Mouse (Mus musculus): ENCODE results near the gene Slf2. TPM values are rescaled to one million over a fixed set of nuclear protein-coding genes. Genes with fewer than 3 reads are reported as not detected.

Gene Slf2
- polyA plus RNA-seq, 1 experiment from 2014 or later = 31.3 TPM

DNA sequence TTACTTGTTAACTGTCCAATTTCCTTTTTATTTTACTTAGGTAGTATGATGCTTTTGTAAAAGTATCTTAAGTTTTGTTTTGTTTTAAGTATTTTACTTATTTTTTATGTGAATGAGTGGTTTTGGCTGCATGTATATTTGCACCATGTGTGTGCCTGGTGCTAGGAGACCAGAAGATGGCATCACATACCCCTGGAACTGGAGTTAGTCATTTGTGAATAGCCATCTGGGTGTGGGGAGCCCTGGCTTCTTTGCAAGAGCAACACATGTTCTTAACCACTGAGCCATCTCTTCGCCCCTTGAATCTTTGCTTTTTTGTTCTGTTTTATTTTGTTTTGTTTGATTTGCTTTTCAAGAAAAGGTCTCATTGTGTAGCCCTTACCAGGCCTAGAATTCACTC, 2.2 kb downstream of the Slf2 start:
- H3K36me3 ChIP-seq (ENCODE audit: control insufficient read depth, insufficient read depth, low read length) = peaks cover 7% of the 10 kb centered on the region; the same call in 1 of the 2 replicates
- 83% methylated on average over 1 of the region's 1 CpGs for WGBS
- H3K4me3 ChIP-seq (replicated peaks; ENCODE audit: low read length) = no peak overlapping the region; the same call in 1 of the 2 replicates
- no peak overlapping the region for H3K27ac ChIP-seq (ENCODE audit: low read length)
- no peaks in the 10 kb centered on the region for H3K9me3 ChIP-seq (replicated peaks; ENCODE audit: control insufficient read depth, low read length)
- no peaks in the 10 kb centered on the region for H3K27me3 ChIP-seq (ENCODE audit: control insufficient read depth, insufficient read depth, low read length)
- ATAC-seq (ENCODE audit: insufficient read depth, low FRiP score) = no peak
- peaks cover 19% of the 10 kb centered on the region for H3K4me1 ChIP-seq (ENCODE audit: control insufficient read depth, insufficient read depth, low read length)
- no peak overlapping the region for H3K4me2 ChIP-seq (ENCODE audit: low read depth, low read length)
- H3K9ac ChIP-seq (ENCODE audit: low read length) = no peak overlapping the region

DNA sequence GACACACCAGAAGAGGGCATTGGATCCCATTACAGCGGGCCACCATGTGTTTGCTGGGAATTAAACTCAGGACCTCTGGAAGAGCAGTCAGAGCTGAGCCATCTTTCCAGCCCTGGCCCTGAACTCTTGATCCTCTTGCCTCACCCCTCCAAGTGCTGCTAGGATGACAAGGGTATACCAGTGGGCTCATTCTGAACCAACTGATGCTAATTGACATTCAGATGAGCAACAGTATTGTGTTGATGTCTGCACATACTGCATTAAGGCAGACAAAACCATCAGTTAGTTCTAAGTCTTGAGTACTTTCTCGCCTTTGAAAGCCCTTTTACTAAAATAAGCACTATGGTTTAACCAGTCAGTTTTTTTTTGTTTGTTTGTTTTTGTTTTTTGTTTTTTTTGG, 28.7 kb downstream of the Slf2 start:
- Histone ChIP-seq H3K9me3 (replicated peaks; ENCODE audit: control insufficient read depth, low read length) (no peaks in the 10 kb centered on the region), H3K36me3 (ENCODE audit: control insufficient read depth, insufficient read depth, low read length) (peaks cover 14% of the 10 kb centered on the region), H3K27me3 (ENCODE audit: control insufficient read depth, insufficient read depth, low read length) (no peaks in the 10 kb centered on the region), H3K9ac (ENCODE audit: low read length) (no peak overlapping the region), H3K4me1 (ENCODE audit: control insufficient read depth, insufficient read depth, low read length) (no peaks in the 10 kb centered on the region), H3K27ac (ENCODE audit: low read length) (no peak overlapping the region), H3K4me3 (replicated peaks; ENCODE audit: low read length) (no peak overlapping the region), H3K4me2 (ENCODE audit: low read depth, low read length) (no peak overlapping the region)
- no peak for ATAC-seq (ENCODE audit: insufficient read depth, low FRiP score)
- 96% methylated on average over 2 of the region's 2 CpGs for WGBS

DNA sequence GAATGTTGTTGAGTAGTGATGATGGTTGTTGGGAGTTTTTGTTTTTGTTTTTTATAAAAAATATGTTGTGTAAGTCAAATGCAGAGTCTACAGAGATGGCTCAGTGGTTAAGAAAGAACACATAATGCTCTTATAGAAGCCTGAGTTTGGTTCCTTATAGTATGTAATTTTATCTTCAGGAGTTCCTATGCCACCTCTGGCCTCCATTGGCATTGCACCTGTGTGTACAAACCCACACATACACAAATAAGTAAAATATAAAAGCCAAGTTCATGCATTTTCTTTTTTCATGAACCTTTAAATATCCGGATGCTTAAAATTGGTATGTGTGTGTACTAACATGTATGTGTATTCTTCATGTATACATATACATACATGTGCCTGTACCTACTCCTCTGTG, 35.0 kb downstream of the Slf2 start:
- whole genome bisulfite sequencing = 96% methylated on average over 1 of the region's 1 CpGs

DNA sequence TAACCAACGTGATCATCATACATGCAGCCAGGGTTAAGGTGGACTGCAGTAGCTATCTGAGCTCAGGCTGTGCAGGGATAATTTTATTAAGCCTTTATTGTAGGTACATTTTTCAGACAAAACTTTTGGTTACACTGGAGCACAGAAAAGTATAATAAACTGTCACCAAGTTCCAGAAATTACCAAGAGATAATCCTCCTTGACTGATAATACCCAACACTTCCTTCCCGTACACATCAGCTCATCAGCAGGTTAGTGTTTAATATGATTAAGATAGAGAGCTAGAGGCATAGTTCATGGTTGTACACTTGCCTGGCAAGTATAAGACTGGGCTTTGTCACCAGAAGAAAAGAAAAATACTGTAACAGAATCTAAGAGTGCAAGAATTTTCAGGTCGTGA, 37.4 kb downstream of the Slf2 start:
- H3K4me2 ChIP-seq (ENCODE audit: low read depth, low read length) = no peak overlapping the region
- peaks cover 29% of the 10 kb centered on the region for H3K36me3 ChIP-seq (ENCODE audit: control insufficient read depth, insufficient read depth, low read length)
- no peak overlapping the region for H3K4me3 ChIP-seq (replicated peaks; ENCODE audit: low read length)
- 77% methylated on average over 3 of the region's 3 CpGs for WGBS
- H3K9ac ChIP-seq (ENCODE audit: low read length) = no peak overlapping the region
- ATAC-seq (ENCODE audit: insufficient read depth, low FRiP score) = no peak
- no peaks in the 10 kb centered on the region for H3K9me3 ChIP-seq (replicated peaks; ENCODE audit: control insufficient read depth, low read length)
- H3K27me3 ChIP-seq (ENCODE audit: control insufficient read depth, insufficient read depth, low read length) = no peaks in the 10 kb centered on the region
- H3K27ac ChIP-seq (ENCODE audit: low read length) = no peak overlapping the region
- no peaks in the 10 kb centered on the region for H3K4me1 ChIP-seq (ENCODE audit: control insufficient read depth, insufficient read depth, low read length)

More for the DNA sequence above, 35.0 kb downstream of the Slf2 start:
- ATAC-seq (ENCODE audit: insufficient read depth, low FRiP score) = no peak
- Histone ChIP-seq H3K27me3 (ENCODE audit: control insufficient read depth, insufficient read depth, low read length) (no peaks in the 10 kb centered on the region), H3K36me3 (ENCODE audit: control insufficient read depth, insufficient read depth, low read length) (peaks cover 25% of the 10 kb centered on the region), H3K4me1 (ENCODE audit: control insufficient read depth, insufficient read depth, low read length) (no peaks in the 10 kb centered on the region), H3K9me3 (replicated peaks; ENCODE audit: control insufficient read depth, low read length) (no peaks in the 10 kb centered on the region), H3K9ac (ENCODE audit: low read length) (no peak overlapping the region), H3K4me3 (replicated peaks; ENCODE audit: low read length) (no peak overlapping the region), H3K27ac (ENCODE audit: low read length) (no peak overlapping the region), H3K4me2 (ENCODE audit: low read depth, low read length) (no peak overlapping the region)

DNA sequence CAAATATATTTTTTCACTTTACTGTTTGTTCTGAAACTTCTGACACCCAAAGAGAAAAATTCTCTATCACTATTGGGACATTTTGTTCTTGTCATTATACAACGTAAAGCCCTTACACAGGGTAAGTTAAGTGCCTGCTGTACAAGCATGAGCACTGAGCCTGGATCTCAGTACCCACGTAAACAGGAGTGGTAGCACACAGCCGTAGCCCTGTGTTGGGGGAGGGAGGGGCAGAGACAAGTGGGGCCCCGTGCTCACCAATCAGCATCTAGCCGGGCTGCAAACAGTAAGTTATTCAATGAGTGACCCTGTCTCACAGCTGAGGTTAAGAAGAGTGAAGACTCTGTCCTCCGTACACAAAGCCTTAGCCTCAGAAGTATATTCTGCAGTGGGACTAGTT, 45.7 kb downstream of the Slf2 start:
- 69% methylated on average over 6 of the region's 6 CpGs for WGBS
- no peaks in the 10 kb centered on the region for H3K27me3 ChIP-seq (ENCODE audit: control insufficient read depth, insufficient read depth, low read length)

DNA sequence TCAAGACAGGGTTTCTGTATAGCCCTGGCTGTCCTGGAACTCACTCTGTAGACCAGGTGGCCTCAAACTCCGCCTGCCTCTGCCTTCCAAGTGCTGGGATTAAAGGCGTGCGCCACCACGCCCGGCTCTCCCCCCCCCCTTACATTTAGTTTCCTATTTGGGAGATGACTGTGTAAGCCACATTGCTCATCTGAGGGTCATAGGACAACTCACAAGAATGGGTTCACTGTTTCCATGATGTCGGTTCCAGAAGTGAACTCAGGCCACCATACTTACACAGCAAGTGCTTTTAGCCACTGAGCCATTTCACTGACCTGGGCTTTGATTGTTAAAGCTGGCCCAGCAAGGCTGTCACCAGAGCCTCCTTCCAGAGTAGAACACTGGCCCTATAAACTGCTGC, 46.2 kb downstream of the Slf2 start:
- no peak for ATAC-seq (ENCODE audit: insufficient read depth, low FRiP score)
- H3K36me3 ChIP-seq (ENCODE audit: control insufficient read depth, insufficient read depth, low read length) = peaks cover 26% of the 10 kb centered on the region
- no peaks in the 10 kb centered on the region for H3K27me3 ChIP-seq (ENCODE audit: control insufficient read depth, insufficient read depth, low read length)
- H3K9me3 ChIP-seq (replicated peaks; ENCODE audit: control insufficient read depth, low read length) = no peaks in the 10 kb centered on the region
- no peak overlapping the region for H3K27ac ChIP-seq (ENCODE audit: low read length)
- WGBS = 85% methylated on average over 6 of the region's 6 CpGs
- H3K4me1 ChIP-seq (ENCODE audit: control insufficient read depth, insufficient read depth, low read length) = no peaks in the 10 kb centered on the region
- no peak overlapping the region for H3K9ac ChIP-seq (ENCODE audit: low read length)
- no peak overlapping the region for H3K4me2 ChIP-seq (ENCODE audit: low read depth, low read length)
- no peak overlapping the region for H3K4me3 ChIP-seq (replicated peaks; ENCODE audit: low read length)

More for the DNA sequence above, 45.7 kb downstream of the Slf2 start:
- Histone ChIP-seq H3K27ac (ENCODE audit: low read length) (no peak overlapping the region), H3K4me2 (ENCODE audit: low read depth, low read length) (no peak overlapping the region), H3K4me3 (replicated peaks; ENCODE audit: low read length) (no peak overlapping the region), H3K9ac (ENCODE audit: low read length) (no peak overlapping the region), H3K36me3 (ENCODE audit: control insufficient read depth, insufficient read depth, low read length) (peaks cover 26% of the 10 kb centered on the region), H3K4me1 (ENCODE audit: control insufficient read depth, insufficient read depth, low read length) (no peaks in the 10 kb centered on the region), H3K9me3 (replicated peaks; ENCODE audit: control insufficient read depth, low read length) (no peaks in the 10 kb centered on the region)
- ATAC-seq (ENCODE audit: insufficient read depth, low FRiP score) = no peak

DNA sequence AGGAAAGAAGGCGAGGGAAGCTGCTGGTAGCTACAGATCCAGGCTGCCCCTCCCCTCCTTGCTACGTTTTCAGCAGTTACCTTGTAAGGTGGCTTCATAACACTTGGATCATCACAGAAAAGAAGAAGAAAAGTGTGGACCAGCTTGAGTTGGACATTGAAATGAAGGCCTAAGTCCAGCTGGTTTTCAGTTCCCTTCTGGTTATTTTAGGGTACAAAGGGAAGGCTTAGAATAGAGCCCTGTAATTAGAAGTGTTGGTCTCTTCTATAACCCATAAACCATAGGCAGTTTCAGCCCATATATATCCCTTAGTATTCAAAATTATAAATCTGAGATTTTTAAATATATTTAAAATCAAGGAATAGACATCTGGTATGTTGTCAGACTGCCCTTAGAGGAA, 49.8 kb downstream of the Slf2 start:
- peaks cover 10% of the 10 kb centered on the region; the same call in 1 of the 2 replicates for H3K36me3 ChIP-seq (ENCODE audit: control insufficient read depth, insufficient read depth, low read length)
- no peak for ATAC-seq (ENCODE audit: insufficient read depth, low FRiP score)
- H3K9ac ChIP-seq (ENCODE audit: low read length) = no peak overlapping the region
- H3K4me2 ChIP-seq (ENCODE audit: low read depth, low read length) = no peak overlapping the region
- no peaks in the 10 kb centered on the region for H3K9me3 ChIP-seq (replicated peaks; ENCODE audit: control insufficient read depth, low read length)
- H3K4me1 ChIP-seq (ENCODE audit: control insufficient read depth, insufficient read depth, low read length) = 0 out of 2 replicates have a peak, but pooled peaks cover 4% of the 10 kb centered on the region
- no peak overlapping the region for H3K4me3 ChIP-seq (replicated peaks; ENCODE audit: low read length)
- WGBS = 88% methylated on average over 2 of the region's 2 CpGs
- no peak overlapping the region for H3K27ac ChIP-seq (ENCODE audit: low read length)
- H3K27me3 ChIP-seq (ENCODE audit: control insufficient read depth, insufficient read depth, low read length) = no peaks in the 10 kb centered on the region

DNA sequence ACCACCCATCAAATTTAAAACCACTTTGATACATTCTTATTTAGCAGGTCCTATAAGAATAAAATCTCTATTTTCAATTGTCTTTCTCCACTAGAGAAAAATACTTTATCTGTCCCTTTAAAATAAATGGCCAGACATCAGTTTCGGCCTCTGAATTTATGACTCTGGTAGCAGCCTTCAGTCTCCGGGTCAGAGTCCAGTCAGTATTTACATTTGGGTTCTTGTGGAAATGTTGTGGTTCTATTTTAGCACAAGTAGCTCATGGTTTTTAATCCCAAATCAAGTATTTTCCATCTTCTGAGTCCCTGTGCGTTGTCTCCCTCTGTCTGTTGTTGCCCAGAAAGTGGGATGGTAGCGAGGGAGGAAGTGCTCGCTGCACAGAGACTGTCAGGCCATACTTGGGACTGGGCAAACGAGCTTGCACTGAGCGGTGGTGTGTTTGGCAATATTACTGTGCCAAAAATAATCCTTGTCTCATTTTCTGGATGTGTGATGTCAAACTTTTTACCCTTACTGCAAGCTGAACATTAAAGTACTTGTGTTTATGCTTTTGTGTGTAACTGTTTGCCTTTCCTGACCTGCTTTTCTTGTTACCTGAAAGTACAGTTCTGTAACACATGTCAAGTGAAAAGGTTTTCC, 51.6 kb downstream of the Slf2 start:
- 61% methylated on average over 7 of the region's 7 CpGs for WGBS
- Histone ChIP-seq H3K27ac (ENCODE audit: low read length) (0 out of 2 replicates have a peak overlapping the region, but pooled peaks have one; percentile 17), H3K9ac (ENCODE audit: low read length) (no peak overlapping the region), H3K9me3 (replicated peaks; ENCODE audit: control insufficient read depth, low read length) (no peaks in the 10 kb centered on the region), H3K27me3 (ENCODE audit: control insufficient read depth, insufficient read depth, low read length) (no peaks in the 10 kb centered on the region), H3K4me2 (ENCODE audit: low read depth, low read length) (no peak overlapping the region), H3K4me1 (ENCODE audit: control insufficient read depth, insufficient read depth, low read length) (peaks cover 9% of the 10 kb centered on the region), H3K36me3 (ENCODE audit: control insufficient read depth, insufficient read depth, low read length) (peaks cover 4% of the 10 kb centered on the region; the same call in 1 of the 2 replicates), H3K4me3 (replicated peaks; ENCODE audit: low read length) (no peak overlapping the region)
- no peak for ATAC-seq (ENCODE audit: insufficient read depth, low FRiP score)

DNA sequence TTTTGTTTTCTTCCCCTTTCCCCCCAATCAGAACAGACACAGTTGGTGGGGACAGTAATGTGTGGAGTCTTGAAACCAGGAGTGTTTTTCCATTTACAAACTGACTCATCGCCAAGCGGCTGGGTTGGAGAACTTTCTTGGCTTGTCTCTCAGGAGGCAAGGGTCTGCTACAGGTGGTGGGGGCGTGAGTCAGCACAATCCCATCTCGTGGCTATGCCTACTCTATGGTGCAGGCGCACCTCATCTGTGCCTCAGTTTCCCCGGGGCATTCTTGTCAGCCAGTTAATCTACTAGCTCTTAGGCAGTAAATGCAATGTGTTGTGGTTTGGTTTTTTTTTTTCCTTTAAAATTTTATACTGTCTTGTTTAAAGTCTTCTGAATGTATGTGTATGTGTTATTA, 52.4 kb downstream of the Slf2 start:
- 87% methylated on average over 6 of the region's 6 CpGs for WGBS
- Histone ChIP-seq H3K27ac (ENCODE audit: low read length) (no peak overlapping the region), H3K9ac (ENCODE audit: low read length) (no peak overlapping the region), H3K9me3 (replicated peaks; ENCODE audit: control insufficient read depth, low read length) (no peaks in the 10 kb centered on the region), H3K4me1 (ENCODE audit: control insufficient read depth, insufficient read depth, low read length) (peaks cover 9% of the 10 kb centered on the region), H3K36me3 (ENCODE audit: control insufficient read depth, insufficient read depth, low read length) (peaks cover 4% of the 10 kb centered on the region; the same call in 1 of the 2 replicates), H3K27me3 (ENCODE audit: control insufficient read depth, insufficient read depth, low read length) (no peaks in the 10 kb centered on the region), H3K4me2 (ENCODE audit: low read depth, low read length) (no peak overlapping the region), H3K4me3 (replicated peaks; ENCODE audit: low read length) (no peak overlapping the region)
- no peak for ATAC-seq (ENCODE audit: insufficient read depth, low FRiP score)

Data from stomach, embryonic 16.5 days (tissue).